Mouse (Mus musculus): ENCODE measurements around the gene Ppp1r36. TPM values are rescaled to one million over a fixed set of nuclear protein-coding genes. Genes with fewer than 3 reads are reported as not detected.

The Ppp1r36 gene
- polyA plus RNA-seq, 1 experiment from 2014 or later: 0.92 TPM

GRCm38 (mm10) chr12:76479836-76480495, 62.6 kb downstream of the Ppp1r36 start:
- WGBS: 91% methylated on average over 4 of the region's 4 CpGs
- ATAC-seq (ENCODE audit: low FRiP score): no peak
- Histone ChIP-seq H3K4me1 (peaks cover 6% of the 10 kb centered on the region; the same call in 1 of the 2 replicates), H3K9ac (replicated peaks) (no peak overlapping the region), H3K27me3 (replicated peaks) (no peaks in the 10 kb centered on the region), H3K27ac (replicated peaks) (no peak overlapping the region), H3K4me2 (no peak overlapping the region), H3K36me3 (no peaks in the 10 kb centered on the region), H3K9me3 (replicated peaks) (no peaks in the 10 kb centered on the region), H3K4me3 (replicated peaks) (no peak overlapping the region)

- ATAC-seq (ENCODE audit: low FRiP score): no peak
- no peak overlapping the region for H3K4me3 ChIP-seq (replicated peaks)
- H3K36me3 ChIP-seq: no peaks in the 10 kb centered on the region
- no peaks in the 10 kb centered on the region for H3K9me3 ChIP-seq (replicated peaks)
- 85% methylated on average over 2 of the region's 2 CpGs for WGBS
- no peaks in the 10 kb centered on the region for H3K27me3 ChIP-seq (replicated peaks)
- no peak overlapping the region for H3K9ac ChIP-seq (replicated peaks)
- H3K27ac ChIP-seq (replicated peaks): no peak overlapping the region
- H3K4me1 ChIP-seq: peaks cover 6% of the 10 kb centered on the region; the same call in 1 of the 2 replicates
- H3K4me2 ChIP-seq: no peak overlapping the region
Observed at GRCm38 (mm10) chr12:76482446-76482845, 65.1 kb downstream of the Ppp1r36 start.

- H3K27ac ChIP-seq (replicated peaks): no peak overlapping the region
- no peak overlapping the region for H3K4me2 ChIP-seq
- no peak overlapping the region for H3K9ac ChIP-seq (replicated peaks)
- H3K36me3 ChIP-seq: no peaks in the 10 kb centered on the region
- peaks cover 5% of the 10 kb centered on the region; the same call in 1 of the 2 replicates for H3K4me1 ChIP-seq
- H3K4me3 ChIP-seq (replicated peaks): no peak overlapping the region
- no peak for ATAC-seq (ENCODE audit: low FRiP score)
- WGBS: 93% methylated on average over 2 of the region's 2 CpGs
- H3K9me3 ChIP-seq (replicated peaks): no peaks in the 10 kb centered on the region
- H3K27me3 ChIP-seq (replicated peaks): no peaks in the 10 kb centered on the region
Observed at GRCm38 (mm10) chr12:76482948-76483347, 65.6 kb downstream of the Ppp1r36 start.

- Histone ChIP-seq H3K9ac (replicated peaks) (no peak overlapping the region), H3K27me3 (replicated peaks) (no peaks in the 10 kb centered on the region), H3K36me3 (no peaks in the 10 kb centered on the region), H3K4me2 (no peak overlapping the region), H3K4me3 (replicated peaks) (no peak overlapping the region), H3K9me3 (replicated peaks) (no peaks in the 10 kb centered on the region), H3K4me1 (no peaks in the 10 kb centered on the region), H3K27ac (replicated peaks) (no peak overlapping the region)
- no peak for ATAC-seq (ENCODE audit: low FRiP score)
- WGBS: 56% methylated on average over 4 of the region's 4 CpGs
Observed at GRCm38 (mm10) chr12:76484881-76485280, 67.5 kb downstream of the Ppp1r36 start.

- no peak overlapping the region for H3K4me2 ChIP-seq
- ATAC-seq (ENCODE audit: low FRiP score): no peak
- H3K9me3 ChIP-seq (replicated peaks): no peaks in the 10 kb centered on the region
- no peak overlapping the region for H3K4me3 ChIP-seq (replicated peaks)
- no peaks in the 10 kb centered on the region for H3K27me3 ChIP-seq (replicated peaks)
- H3K4me1 ChIP-seq: no peaks in the 10 kb centered on the region
- WGBS: 65% methylated on average over 11 of the region's 11 CpGs
- H3K36me3 ChIP-seq: no peaks in the 10 kb centered on the region
- no peak overlapping the region for H3K27ac ChIP-seq (replicated peaks)
- no peak overlapping the region for H3K9ac ChIP-seq (replicated peaks)
Observed at GRCm38 (mm10) chr12:76485381-76485780, 68.0 kb downstream of the Ppp1r36 start.

GRCm38 (mm10) chr12:76486943-76487342, 69.6 kb downstream of the Ppp1r36 start:
- no peaks in the 10 kb centered on the region for H3K4me1 ChIP-seq

More at GRCm38 (mm10) chr12:76486943-76487342, 69.6 kb downstream of the Ppp1r36 start:
- Histone ChIP-seq H3K9ac (replicated peaks) (no peak overlapping the region), H3K27ac (replicated peaks) (no peak overlapping the region), H3K9me3 (replicated peaks) (no peaks in the 10 kb centered on the region), H3K4me3 (replicated peaks) (no peak overlapping the region), H3K36me3 (no peaks in the 10 kb centered on the region), H3K27me3 (replicated peaks) (no peaks in the 10 kb centered on the region), H3K4me2 (no peak overlapping the region)
- no peak for ATAC-seq (ENCODE audit: low FRiP score)
- WGBS: 81% methylated on average over 9 of the region's 9 CpGs

Other genes with a start within 250 kb of the Ppp1r36 start
- gene Esr2, start 240.3 kb upstream of the Ppp1r36 start, polyA plus RNA-seq (2015; fragmentation: Nextera tagmentation; extraction: Ambion mirVana): 0.11 and 0.17 TPM in 2 replicates
- gene Tex21, start 170.8 kb upstream of the Ppp1r36 start, polyA plus RNA-seq (2015; fragmentation: Nextera tagmentation; extraction: Ambion mirVana): not detected in 2 replicates
- gene Mthfd1, start 162.2 kb upstream of the Ppp1r36 start, polyA plus RNA-seq (2015; fragmentation: Nextera tagmentation; extraction: Ambion mirVana): 29.3 and 43.5 TPM in 2 replicates
- 11.9 and 12.6 TPM in 2 replicates for gene Akap5, start 92.6 kb upstream of the Ppp1r36 start, polyA plus RNA-seq (2015; fragmentation: Nextera tagmentation; extraction: Ambion mirVana)
- gene Zbtb25, start 47.9 kb upstream of the Ppp1r36 start, polyA plus RNA-seq (2015; fragmentation: Nextera tagmentation; extraction: Ambion mirVana): 13.1 and 15.2 TPM in 2 replicates
- gene Zbtb1, start 47.3 kb upstream of the Ppp1r36 start, polyA plus RNA-seq (2015; fragmentation: Nextera tagmentation; extraction: Ambion mirVana): 3.3 and 4.4 TPM in 2 replicates
- gene Hspa2, start 13.4 kb upstream of the Ppp1r36 start, polyA plus RNA-seq (2015; fragmentation: Nextera tagmentation; extraction: Ambion mirVana): 5.7 and 8.2 TPM in 2 replicates
- 1.1 and 3.6 TPM in 2 replicates for gene Plekhg3, start 113.4 kb downstream of the Ppp1r36 start, polyA plus RNA-seq (2015; fragmentation: Nextera tagmentation; extraction: Ambion mirVana)

Data from neural tube, embryonic 15.5 days (tissue).